Mouse (Mus musculus): ENCODE data around the gene Zfp553.
A peak's percentile ranks its signal among the peaks of the same experiment; 100 is the strongest.
"Not testable (repeated sequence)": the region's sequence is repeated elsewhere in the genome, so short reads cannot be mapped to it uniquely, and the experiment has no call there.

Gene Zfp553

GRCm38 (mm10) chr7:127233368-127233749 is 498 bp downstream of the Zfp553 start:
- DNase-seq (ENCODE audit: low spot score): no peak

- no peak for DNase-seq (ENCODE audit: low spot score)
Measured at GRCm38 (mm10) chr7:127233765-127234164, 904 bp downstream of the Zfp553 start.

- DNase-seq (ENCODE audit: low spot score): no peak
Measured at GRCm38 (mm10) chr7:127234777-127235176, 1.9 kb downstream of the Zfp553 start.

DNA sequence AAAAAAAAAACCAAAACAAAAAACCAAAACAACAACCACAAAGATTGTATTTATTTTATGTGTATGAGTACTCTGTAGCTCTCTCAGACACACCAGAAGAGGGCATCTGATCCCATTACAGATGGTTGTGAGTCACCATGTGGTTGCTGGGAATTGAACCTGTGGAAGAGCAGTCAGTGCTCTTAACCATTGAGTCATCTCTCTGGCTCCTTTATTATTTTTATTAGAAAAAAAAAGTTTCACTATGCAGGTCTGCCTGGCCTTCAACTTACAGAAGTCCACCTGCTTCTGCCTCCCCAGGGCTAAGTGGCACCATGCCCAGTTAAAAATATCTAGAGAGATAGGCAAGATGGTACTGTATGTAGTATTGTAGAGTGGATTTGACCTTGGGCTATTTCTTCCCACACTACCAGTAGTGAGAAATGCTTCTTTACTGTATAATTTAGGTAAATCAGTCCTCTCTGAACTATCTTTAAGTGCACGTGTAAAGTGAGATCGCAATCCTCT is 10.6 kb downstream of the Zfp553 start:
- no peak for DNase-seq (ENCODE audit: low spot score)

DNA sequence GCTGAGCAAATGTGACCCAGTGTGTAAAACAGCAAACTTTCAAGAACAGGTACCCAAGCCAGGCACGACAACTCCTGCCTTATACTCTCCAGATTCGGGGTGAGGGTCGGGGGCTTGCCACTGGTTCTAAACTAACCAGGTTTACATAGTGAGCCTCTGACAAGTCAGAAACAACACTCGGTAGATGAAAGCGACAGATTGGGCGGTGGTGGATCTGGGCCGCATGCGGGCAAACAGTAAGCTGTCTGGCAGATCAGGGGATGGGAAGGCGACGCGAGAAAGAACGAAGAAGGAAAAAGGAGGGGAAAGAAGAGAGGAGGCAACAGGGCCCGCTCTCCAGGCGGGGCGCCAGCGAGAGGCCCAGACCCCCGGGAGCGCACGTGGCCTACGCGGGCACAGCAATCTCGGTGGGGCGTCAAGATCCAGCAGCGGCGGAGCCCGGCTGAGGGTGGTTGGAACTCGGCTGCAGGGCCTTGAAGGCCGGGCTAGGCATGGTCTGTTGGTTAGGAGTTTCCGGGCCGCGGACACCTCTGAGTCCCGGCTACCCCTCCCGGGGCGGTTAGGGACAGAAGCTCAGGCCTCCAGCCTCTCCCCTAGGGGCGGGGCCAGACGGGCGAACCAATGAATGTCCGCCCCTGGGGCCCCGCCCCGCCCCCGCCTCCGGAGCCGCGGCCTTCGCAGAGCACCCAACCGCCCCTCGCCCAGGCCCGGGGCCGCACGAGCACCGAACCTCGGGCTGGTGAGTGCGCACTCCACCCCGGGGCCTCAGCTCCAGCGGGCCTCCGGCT is 11.2 kb downstream of the Zfp553 start, which contains the start of gene Zfp771:
Gene Zfp771 (plus strand): TSS at position 405 of the 788 bp plus-strand sequence.
- peak; percentile 92 for DNase-seq (ENCODE audit: low spot score)

GRCm38 (mm10) chr7:127244658-127245510 is 12.0 kb downstream of the Zfp553 start:
- no peak for DNase-seq (ENCODE audit: low spot score)

GRCm38 (mm10) chr7:127250511-127250910 is 17.6 kb downstream of the Zfp553 start:
- not testable (repeated sequence) for DNase-seq (ENCODE audit: low spot score)

DNA sequence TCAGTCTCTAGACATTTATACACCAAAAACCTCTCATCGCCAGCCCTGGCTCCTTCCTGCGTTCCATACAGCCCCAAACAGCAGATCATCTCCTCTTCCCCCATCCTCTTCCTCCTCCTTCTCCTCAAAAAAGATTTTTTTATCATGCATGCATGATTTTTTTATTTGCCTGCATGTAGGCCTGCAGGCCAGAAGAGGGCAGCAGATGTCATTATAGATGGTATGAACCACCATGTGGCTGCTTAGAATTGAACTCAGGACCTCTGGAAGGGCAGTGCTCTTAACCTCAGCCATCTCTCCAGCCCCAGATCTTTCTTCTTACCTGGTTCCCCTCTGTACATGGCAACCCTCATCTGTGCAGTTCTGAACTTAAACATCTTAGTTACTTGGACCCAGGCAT is 19.6 kb downstream of the Zfp553 start:
- DNase-seq (ENCODE audit: low spot score): no peak

DNA sequence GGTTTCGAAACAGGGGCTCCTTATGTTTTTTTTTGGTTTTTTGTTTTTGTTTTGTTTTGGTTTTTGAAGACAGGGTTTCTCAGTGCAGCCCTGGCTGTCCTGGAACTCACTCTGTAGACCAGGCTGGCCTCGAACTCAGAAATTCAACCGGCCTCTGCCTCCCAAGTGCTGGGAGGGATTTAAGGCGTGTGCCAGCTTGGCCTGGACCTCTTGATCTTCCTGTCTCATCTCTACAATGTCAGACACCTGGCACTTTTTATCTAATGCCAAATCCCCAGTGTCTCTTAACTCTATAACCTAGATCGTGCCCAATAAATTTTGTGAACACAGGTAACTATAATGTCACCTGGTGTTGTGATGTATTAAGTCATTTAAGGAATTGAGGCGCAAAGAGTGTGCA is 20.5 kb downstream of the Zfp553 start:
- no peak for DNase-seq (ENCODE audit: low spot score)

- DNase-seq (ENCODE audit: low spot score): peak; percentile 91
Measured at GRCm38 (mm10) chr7:127253821-127254769, 21.2 kb downstream of the Zfp553 start.

DNA sequence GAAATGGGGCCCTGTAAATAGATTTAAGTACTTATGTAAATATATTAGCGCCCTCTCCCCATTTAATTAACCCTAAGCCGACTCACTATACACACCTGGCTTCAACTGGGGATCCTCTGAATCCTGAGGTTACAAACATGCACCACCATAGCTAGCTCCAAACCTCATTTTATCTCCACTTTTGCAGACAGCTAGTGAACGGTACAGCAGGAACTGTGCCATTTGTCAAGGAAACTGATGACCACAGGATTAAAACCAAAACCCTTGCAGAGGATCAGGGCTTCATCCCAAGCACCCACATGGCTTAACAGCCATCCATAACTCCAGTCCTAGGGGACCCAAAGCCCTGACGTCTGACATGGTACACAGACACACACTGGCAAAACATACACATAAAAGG is 22.1 kb downstream of the Zfp553 start:
- no peak for DNase-seq (ENCODE audit: low spot score)

DNA sequence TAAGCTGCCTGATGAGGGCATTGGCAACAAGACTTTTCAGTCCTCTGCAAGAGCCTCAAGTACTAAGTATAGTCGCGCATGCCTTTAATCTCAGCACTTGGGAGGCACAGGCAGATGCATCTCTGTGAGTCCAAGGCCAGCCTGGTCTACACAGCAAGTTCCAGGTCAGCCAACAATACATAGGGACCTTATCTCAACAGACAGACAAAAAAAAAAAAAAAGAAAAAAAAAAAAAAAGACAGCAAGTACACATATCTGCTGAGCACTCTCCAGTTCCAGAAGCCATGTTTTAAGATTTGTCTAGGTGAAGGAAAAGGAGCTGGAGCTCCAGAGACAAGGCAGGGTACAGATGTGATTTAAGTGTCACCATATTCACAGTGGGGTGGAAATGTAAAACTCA is 23.1 kb downstream of the Zfp553 start:
- no peak for DNase-seq (ENCODE audit: low spot score)

- no peak for DNase-seq (ENCODE audit: low spot score)
Measured at GRCm38 (mm10) chr7:127256518-127256917, 23.7 kb downstream of the Zfp553 start.

DNA sequence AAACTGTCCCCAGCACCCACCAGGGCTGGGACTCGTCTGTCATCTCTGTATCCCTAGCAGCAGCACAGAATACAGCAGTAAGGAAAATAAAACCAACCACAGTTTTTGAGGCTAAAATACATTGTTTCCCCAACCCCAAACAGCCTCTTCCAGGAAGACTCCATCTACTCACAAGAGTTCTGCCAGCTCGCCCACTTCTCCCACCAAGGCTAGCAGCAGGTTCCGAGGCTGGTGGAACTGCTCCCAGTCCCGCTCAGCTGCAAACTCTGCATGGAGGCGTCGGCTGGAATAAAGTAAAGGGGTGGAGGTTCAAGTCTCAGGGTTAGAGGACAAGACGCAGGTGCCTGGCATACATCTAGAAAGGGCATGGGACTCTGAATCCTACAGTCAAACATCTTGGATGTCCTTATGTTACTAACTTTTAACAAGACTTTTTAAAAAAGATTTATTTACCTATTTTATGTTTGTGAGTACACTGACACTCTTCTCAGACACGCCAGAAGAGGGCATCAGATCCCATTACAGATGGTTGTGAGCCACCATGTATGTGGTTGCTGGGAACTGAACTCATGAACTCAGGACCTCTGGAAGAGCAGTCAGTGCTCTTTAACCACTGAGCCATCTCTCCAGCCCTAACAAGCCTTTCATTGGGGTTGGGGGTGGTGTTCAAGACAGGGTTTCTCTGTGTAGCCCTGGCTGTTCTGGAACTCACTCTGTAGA is 26.5 kb downstream of the Zfp553 start:
- no peak for DNase-seq (ENCODE audit: low spot score)

- peak; percentile 89 for DNase-seq (ENCODE audit: low spot score)
Measured at GRCm38 (mm10) chr7:127260309-127261111, 27.6 kb downstream of the Zfp553 start, which contains the start of gene Dctpp1. Gene Dctpp1, minus strand, starts transcription at chr7:127260709.

DNA sequence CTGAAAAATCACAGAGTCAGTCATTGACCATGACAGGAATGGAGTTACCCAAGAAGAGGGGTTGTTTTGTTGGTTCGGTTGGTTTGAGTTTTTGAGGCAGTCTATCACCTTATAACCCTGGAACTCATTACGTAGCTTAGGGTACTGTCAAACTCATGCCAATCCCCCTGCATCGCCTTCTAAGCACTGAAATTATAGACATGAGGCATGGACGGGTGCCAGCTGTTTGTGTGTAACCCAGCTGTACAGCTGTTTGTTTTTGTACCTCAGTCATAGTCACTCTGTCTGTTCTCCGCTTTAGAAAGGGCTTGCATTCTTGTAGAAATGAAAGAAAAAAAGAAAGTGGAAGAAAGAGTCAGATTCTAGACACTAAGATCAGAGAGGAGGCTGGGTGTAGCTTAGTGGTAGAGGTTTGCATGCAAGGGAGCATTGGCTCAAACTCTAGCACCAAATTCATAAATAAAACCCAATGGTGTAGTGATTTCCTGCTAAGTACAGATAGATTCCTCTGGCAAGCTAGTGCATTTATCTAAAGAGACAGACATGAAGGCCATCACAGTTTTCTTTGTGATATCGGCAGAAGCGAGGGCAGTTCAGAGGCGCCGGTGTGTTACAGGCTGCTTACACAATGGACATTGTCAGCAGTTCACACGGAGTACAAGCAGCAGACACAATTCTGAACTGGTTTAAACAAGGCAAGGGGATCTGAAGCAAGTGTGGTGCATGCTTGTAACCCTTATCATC is 29.5 kb downstream of the Zfp553 start:
- no peak for DNase-seq (ENCODE audit: low spot score)

DNA sequence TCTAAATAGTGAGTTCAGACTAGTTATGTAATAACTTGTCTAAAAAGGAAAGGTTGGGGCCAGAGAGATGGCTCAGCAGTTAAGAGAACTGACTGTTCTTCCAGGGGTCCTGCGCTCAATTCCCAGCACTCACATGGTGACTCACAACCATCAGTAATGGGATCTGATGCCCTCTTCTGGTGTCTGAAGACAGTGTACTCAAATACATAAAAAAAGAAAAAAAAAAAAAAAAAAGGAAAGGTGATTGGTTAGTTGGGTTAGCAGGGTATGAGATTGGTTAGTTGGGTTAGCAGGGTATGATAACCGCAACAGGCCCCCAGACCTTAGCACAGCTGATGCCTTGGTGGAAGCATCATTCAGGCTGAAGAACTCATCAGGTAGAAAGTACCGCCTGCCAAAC is 30.7 kb downstream of the Zfp553 start:
- no peak for DNase-seq (ENCODE audit: low spot score)

GRCm38 (mm10) chr7:127270256-127270655 is 37.4 kb downstream of the Zfp553 start:
- no peak for DNase-seq (ENCODE audit: low spot score)

- DNase-seq (ENCODE audit: low spot score): no peak
Measured at GRCm38 (mm10) chr7:127270666-127271065, 37.8 kb downstream of the Zfp553 start.
